Mouse (Mus musculus): ENCODE measurements around the gene Castor2.

Castor2 gene

DNA sequence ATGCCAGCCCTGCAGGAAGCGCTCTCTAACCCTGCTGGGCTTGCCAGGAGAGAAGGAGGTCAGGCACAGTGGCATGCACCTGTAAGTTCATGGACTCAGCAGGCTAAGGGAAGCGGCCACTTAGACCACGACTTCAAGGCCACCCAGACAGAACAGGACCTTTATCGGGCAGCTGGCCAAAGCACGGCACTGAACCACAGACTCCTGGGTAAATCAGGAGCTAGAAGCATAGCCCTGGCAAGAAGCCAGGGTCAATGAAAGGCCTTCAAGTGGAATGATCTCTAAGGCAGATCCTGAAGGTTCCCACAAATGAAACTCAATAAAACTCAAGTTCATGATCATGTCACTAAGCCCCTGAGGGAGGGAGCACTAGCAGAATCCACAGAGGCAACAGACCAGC, 65.2 kb downstream of the Castor2 start:
- DNase-seq (ENCODE audit: low spot score), result no peak

GRCm38 (mm10) chr5:134166642-134167041, 67.1 kb downstream of the Castor2 start:
- no peak for DNase-seq (ENCODE audit: low spot score)

DNA sequence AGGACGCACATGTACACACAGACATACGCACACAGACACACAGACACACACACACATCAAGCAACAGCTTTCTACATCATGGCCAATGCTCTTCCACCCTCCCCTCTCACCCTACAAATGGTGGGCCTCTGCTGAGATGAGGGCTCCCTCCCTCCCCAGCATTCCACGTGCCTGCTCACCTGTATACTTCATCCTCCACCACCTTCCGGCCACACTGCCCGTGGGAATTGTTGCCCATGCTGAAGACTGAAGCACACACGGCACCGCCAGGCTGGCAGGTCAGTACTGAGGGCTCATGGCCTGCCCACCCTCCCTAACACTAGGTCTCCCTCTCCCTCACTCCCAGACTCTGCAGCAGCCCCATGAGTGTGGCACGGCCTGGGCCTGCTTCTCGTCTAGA, 68.5 kb downstream of the Castor2 start:
- no peak for DNase-seq (ENCODE audit: low spot score)

DNA sequence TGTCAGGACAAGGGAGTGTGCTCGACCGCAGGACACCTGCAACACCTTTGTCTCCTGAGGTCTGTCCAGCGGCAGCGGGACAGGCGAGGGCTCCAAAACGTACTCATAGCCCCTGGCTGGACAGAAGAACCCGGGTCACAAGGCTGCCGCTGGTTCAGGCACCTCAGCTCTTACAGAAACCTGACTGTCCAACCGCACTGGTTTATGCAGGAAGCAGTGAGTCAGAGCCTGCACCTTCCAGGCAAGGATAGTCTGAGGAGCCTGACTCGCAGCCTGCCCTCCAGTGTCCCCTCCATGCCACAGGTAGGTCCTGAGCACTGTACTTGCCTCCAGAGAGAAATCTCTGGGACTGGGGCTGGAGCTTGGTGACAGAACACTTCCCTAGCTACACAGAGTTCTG, 69.7 kb downstream of the Castor2 start:
- DNase-seq (ENCODE audit: low spot score), result no peak

- no peak for DNase-seq (ENCODE audit: low spot score)
Observed at GRCm38 (mm10) chr5:134170167-134170566, 70.7 kb downstream of the Castor2 start.

GRCm38 (mm10) chr5:134173206-134173605, 73.7 kb downstream of the Castor2 start:
- DNase-seq (ENCODE audit: low spot score), result peak; percentile 60

- peak; percentile 29 for DNase-seq (ENCODE audit: low spot score)
Observed at GRCm38 (mm10) chr5:134175696-134176095, 76.2 kb downstream of the Castor2 start.

GRCm38 (mm10) chr5:134176169-134176881, 76.8 kb downstream of the Castor2 start, which contains the start of gene Rcc1l:
Gene Rcc1l (minus strand): TSS chr5:134176774.
- peak; percentile 84 for DNase-seq (ENCODE audit: low spot score)

DNA sequence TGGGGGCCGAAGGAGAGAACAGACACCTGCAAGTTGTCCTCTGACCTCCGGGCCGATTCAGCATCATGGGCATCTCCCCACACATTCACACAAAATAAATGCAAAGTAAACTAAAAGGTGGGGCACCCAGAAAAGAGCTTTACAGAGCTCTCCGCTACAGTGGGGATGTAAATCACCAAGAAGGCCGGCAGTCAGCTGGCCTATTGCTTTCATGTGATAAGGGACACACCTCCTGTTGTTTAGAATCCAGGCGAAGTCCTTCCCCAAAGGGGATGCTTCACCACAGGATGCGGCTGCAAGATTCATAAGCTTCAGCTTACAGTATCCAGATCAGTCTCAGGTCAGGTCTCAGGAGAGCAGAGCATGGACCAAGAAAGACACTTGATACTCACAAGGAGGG, 79.0 kb downstream of the Castor2 start:
- DNase-seq (ENCODE audit: low spot score), result no peak

DNA sequence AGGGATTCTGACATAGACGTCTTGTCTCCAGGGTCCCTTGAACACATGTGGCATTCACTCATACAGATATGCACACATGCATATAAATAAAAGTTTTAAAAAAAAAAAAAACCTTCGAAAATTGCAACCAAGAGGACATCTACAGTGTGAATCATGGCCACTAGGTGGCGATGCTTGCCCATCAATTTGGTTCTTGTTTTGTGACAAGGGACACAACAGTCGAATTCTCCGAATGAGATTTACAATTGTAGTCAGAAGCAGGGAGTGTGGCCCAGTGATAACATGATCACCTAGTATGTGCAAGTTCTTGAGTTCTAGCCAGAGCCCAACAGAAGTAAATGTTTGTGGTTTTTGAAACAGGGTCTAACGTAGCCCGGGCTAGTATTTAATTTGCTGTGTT, 80.4 kb downstream of the Castor2 start:
- DNase-seq (ENCODE audit: low spot score), result peak; percentile 83

- no peak for DNase-seq (ENCODE audit: low spot score)
Observed at GRCm38 (mm10) chr5:134182172-134182571, 82.7 kb downstream of the Castor2 start.

- DNase-seq (ENCODE audit: low spot score), result no peak
Observed at GRCm38 (mm10) chr5:134182735-134183134, 83.2 kb downstream of the Castor2 start.

- DNase-seq (ENCODE audit: low spot score), result peak; percentile 36
Observed at GRCm38 (mm10) chr5:134183162-134183561, 83.7 kb downstream of the Castor2 start.

DNA sequence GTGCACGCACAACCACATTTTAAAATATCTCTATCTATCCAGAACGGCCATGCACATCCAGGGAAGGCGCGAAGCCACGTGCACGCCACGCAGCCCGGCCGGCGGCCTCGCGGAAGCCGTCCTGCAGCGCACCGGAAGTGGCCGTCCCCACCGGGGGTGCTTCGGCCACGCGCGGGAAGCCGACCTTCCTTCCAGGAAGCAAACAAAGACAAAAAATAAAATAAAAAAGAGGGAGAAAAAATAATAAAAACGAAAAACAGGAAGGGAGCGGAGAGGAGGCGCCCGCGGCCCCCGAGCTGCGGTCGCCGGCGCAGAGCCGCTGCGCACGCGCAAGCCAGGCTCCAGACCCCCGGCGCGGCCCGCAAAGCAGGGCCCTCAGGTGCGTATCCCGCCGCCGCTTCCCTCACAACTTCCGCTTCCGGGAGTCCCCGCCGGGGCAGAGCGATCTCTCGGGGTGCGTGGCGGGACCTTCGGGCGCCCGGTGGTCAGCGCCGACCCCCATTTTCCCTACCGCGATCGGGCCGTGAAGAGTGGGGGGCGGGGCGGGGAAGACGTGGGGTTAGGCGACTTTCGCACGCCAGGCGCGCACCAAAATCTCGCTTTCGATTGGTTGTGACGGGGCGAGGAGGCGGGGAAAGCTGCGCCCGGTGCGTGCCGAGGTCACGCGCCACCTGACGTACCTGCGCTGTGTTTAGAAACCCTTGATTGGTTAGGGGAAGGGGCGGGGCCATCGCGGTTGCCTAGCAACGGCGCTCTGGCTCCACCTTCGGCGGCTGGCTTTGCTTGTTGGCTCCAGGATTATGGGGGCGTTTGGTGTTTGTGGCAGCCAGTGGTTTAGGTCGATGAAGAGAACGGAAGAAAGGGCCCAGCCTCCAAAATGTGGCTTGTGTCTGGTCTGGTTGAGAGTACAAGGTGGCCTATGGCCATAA, 84.6 kb downstream of the Castor2 start, which contains the start of gene Gtf2ird2:
TSS of gene Gtf2ird2 (plus strand) at position 140 of the 929 bp plus-strand sequence.
- peak; percentile 98 for DNase-seq (ENCODE audit: low spot score)

- no peak for DNase-seq (ENCODE audit: low spot score)
Observed at GRCm38 (mm10) chr5:134186059-134186458, 86.5 kb downstream of the Castor2 start.

DNA sequence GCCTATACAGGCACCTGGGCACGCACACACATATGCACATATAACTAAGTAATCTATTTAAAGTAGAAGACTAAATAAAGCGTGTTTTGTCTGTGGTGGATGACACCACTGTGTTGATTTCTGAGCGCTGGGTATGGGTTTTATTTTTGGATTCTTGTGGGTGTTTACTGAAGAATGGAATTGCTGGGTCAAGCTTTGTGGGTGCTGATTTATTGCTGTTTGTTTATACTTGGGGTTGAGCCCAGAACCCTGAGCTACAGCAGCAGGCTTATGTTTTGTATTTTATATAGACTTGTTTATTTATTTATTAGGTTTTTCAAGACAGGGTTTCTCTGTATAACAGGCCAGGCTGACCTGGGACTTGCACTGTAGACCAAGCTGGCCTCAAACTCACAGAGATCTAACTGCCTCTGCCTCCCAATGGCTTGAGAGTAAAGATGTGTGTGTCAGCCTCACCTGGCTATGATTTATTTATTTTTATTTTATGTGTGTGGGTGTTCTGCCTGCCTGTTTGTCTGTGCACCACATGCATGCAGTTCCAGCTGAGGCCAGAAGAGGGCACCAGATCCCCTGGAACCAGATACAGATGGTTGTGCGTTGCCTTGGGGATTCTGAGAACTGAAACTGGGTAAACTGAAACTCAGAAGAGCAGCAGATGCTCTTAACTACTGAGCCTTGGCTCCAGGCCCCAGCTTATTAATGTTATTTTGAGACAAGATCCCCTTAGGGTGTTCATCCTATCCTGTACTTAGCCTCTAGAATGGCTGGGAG, 87.6 kb downstream of the Castor2 start:
- DNase-seq (ENCODE audit: low spot score), result peak; percentile 76

- no peak for DNase-seq (ENCODE audit: low spot score)
Observed at GRCm38 (mm10) chr5:134188571-134188970, 89.1 kb downstream of the Castor2 start.

DNA sequence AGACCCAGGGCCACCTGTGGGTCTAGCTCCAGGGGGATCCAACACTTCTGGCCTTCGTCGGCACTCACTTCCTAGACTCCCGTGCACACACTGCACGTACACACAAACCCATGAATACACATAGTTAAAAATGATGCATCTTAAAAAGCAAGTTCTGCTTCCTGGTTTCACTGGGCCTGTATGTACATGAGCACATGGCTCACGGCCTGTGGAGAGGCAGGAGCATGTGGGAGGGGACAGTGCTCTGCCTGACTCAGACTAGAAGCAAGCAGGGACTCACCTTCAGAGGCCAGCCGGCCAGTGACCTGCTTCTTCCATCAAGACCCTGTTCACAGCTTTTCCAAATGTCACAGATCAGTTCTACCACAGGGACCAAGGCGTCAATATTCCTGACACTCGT, 94.2 kb downstream of the Castor2 start:
- no peak for DNase-seq (ENCODE audit: low spot score)
